Mouse (Mus musculus) olfactory bulb, adult 2 months (tissue): Measurements from ENCODE around the gene Nell1.

ENCODE experiments used
- CTCF ChIP-seq: fragments of 200-500 bp; IDR thresholded peaks from 2 replicates; pipeline ENCODE4 v1.5.1; 2012; ENCODE audit warnings: low read depth, mild to moderate bottlenecking, low read length, moderate library complexity; ENCODE audit not compliant: insufficient read depth
- POLR2A ChIP-seq: fragments of 200-500 bp; IDR thresholded peaks from 2 replicates; pipeline ENCODE4 v1.6.1; 2012; ENCODE audit warnings: mild to moderate bottlenecking, low read depth, low read length, moderate library complexity; ENCODE audit not compliant: insufficient read depth

DNA sequence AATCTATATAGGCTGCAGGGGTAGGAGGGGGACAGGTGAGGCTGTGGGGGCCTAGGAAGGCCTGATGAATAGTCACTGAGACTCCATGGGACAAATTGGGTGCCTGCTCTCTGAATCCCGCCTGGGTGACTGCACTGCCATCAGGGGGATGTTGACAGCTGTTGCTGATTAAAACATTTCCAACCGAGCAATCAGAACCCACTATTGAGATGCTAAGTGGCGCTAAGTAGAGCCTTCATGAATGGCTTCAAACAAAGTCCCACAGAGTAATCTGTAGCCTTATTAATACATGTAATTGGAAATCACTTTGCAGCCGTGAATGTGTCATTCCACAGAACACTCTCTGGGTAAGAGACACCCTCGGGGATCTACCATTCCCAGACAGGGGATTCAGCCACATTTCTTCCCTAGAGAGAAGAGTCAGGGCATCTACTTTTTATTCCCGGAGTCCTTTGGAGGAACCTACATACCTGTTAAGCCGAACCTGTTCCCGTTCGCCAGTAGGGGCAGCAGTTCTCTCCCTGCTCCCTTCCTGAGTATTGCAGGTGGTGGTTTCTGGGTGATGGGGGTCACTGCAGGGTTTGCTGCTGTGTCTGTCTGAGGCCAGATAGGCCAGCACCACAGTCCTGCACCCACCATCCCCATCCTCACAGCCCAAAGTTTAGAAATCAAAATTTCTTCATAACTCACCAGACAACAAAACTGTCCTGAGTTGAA is 7.0 kb downstream of the Nell1 start:
- TF ChIP-seq CTCF (0 out of 2 replicates have a peak, but pooled peaks have one; percentile 12), POLR2A (no peak)
